Mouse (Mus musculus): ENCODE results near the gene Limk2. TPM values are rescaled to one million over a fixed set of nuclear protein-coding genes. Genes with fewer than 3 reads are reported as not detected.

Limk2 gene
- total RNA-seq (2021), result 10 to 100 TPM; 10.0 to 11.5 TPM
- long read RNA-seq, experiment 1, transcript Limk2-203 (15 exons, 3,693 nt), result major isoform, 10 of 22 reads
- long read RNA-seq, experiment 1, transcript Limk2-201 (16 exons, 3,514 nt), result minor isoform, 8 of 22 reads
- long read RNA-seq, experiment 1, partial matches to known transcripts, result 2 of 22 reads
- long read RNA-seq, experiment 1, other reads (novel, unspliced or antisense), result 2 of 22 reads
- long read RNA-seq, experiment 2, transcript Limk2-203 (15 exons, 3,693 nt), result major isoform, 17 of 28 reads
- long read RNA-seq, experiment 2, partial matches to known transcripts, result 2 of 28 reads
- long read RNA-seq, experiment 2, other reads (novel, unspliced or antisense), result 6 of 28 reads

- intact Hi-C loops (cut with DNase I), result loop anchor here (1.0 to 5.0 kb wide), 3 partner anchors 22 to 62 kb away; partner anchors contain the start of gene Rnf185
Observed at GRCm38 (mm10) chr11:3408997-3409732, at the start of gene Limk2. Gene Limk2, minus strand, starts transcription at chr11:3409189.

GRCm38 (mm10) chr11:3458428-3459104, 49.6 kb upstream of the Limk2 start:
- intact Hi-C loops (cut with DNase I), result no loop called here
- DNase-seq, result no peak
- TF ChIP-seq CTCF (IDR thresholded peaks at IDR 0.05), result no peak
- Histone ChIP-seq H3K4me3 (no peak overlapping the region), H3K27ac (no peak overlapping the region)

More at GRCm38 (mm10) chr11:3408997-3409732, at the start of gene Limk2:
- DNase-seq, result peak; percentile 96
- peak within 1 kb of the TSS; percentile 92 for H3K4me3 ChIP-seq
- TF ChIP-seq CTCF (IDR thresholded peaks at IDR 0.05), result peak; percentile 84
- H3K27ac ChIP-seq, result peak within 1 kb of the TSS; percentile 85

GRCm38 (mm10) chr11:3456354-3456753, 47.4 kb upstream of the Limk2 start:
- DNase-seq, result peak; percentile 68
- intact Hi-C loops (cut with DNase I), result no loop called here

GRCm38 (mm10) chr11:3454506-3454905, 45.5 kb upstream of the Limk2 start:
- Histone ChIP-seq H3K27ac (no peak overlapping the region), H3K4me3 (no peak overlapping the region)
- intact Hi-C loops (cut with DNase I), result no loop called here
- DNase-seq, result no peak
- TF ChIP-seq CTCF (IDR thresholded peaks at IDR 0.05), result no peak

More at GRCm38 (mm10) chr11:3456354-3456753, 47.4 kb upstream of the Limk2 start:
- TF ChIP-seq CTCF (IDR thresholded peaks at IDR 0.05), result peak; percentile 81
- Histone ChIP-seq H3K4me3 (no peak overlapping the region), H3K27ac (no peak overlapping the region)

- peak; percentile 35; the same call in 1 of the 2 replicates for TF ChIP-seq CTCF (IDR thresholded peaks at IDR 0.05)
- Histone ChIP-seq H3K27ac (peak overlapping the region; percentile 97; the same call in 1 of the 2 replicates), H3K4me3 (peak overlapping the region; percentile 92)
- intact Hi-C loops (cut with DNase I), result loop anchor here (2.0 kb wide), 1 partner anchor 45 kb away; the partner anchor contains the start of gene Limk2
- DNase-seq, result peak; percentile 41
Observed at GRCm38 (mm10) chr11:3453467-3453866, 44.5 kb upstream of the Limk2 start.

DNA sequence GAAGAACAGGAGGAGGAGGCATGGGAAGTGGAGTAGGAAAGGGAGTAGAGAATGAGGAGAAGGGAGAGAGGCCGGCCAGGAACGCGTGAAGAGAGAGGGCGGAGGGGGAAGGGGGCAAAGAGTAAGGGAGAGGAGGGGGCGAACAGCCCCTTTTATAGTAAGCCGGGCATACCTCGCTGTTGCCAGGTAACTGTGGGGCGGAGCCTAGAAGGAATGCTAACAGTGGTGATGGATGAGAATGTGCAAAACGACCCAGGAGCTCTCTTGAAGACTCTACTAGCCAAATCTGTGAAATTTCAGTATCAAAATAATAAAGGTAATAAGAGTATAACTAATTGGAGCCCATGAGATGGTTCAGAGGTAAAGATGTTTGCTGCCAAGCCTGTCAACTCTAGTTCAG, 43.8 kb upstream of the Limk2 start:
- peak; percentile 24 for DNase-seq
- H3K4me3 ChIP-seq, result peak overlapping the region; percentile 92
- TF ChIP-seq CTCF (IDR thresholded peaks at IDR 0.05), result no peak
- intact Hi-C loops (cut with DNase I), result loop anchor here (2.0 kb wide), 1 partner anchor 44 kb away; the partner anchor contains the start of gene Limk2
- peak overlapping the region; percentile 97 for H3K27ac ChIP-seq

DNA sequence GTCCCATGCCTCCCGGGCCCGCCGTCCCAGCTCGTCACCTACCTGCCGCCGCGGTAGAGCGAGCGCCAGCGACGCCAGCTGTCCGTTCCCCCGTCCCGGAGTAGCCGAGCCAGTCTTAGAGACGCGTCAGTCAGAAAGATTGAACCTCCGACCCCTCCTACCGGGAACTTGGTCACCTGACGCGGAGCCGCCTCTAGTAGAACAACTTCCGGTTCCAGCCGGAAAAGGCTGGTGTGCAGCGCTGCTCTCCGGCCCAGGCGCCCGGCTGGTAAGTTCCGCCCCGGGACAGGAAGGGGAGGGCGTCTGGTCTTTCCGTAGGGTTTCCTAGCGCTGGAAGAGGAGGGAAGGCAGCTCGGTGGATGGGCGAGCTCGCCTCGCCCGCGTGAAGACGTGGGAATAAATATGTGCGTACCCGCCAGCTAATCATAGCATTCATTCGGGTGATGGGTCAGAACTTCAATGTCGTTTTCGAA, 43.2 kb upstream of the Limk2 start, which contains the start of gene Rnf185:
Rnf185 (minus strand) TSS at position 197 of the 473 bp plus-strand sequence.
- TF ChIP-seq CTCF (IDR thresholded peaks at IDR 0.05), result peak; percentile 14; the same call in 1 of the 2 replicates
- intact Hi-C loops (cut with DNase I), result loop anchor here (2.0 kb wide), 1 partner anchor 43 kb away; the partner anchor contains the start of gene Limk2
- H3K27ac ChIP-seq, result peak within 1 kb of the TSS; percentile 97
- H3K4me3 ChIP-seq, result peak within 1 kb of the TSS; percentile 92
- peak; percentile 96 for DNase-seq

- intact Hi-C loops (cut with DNase I), result loop anchor here (2.0 kb wide), 2 partner anchors 43 to 65 kb away; partner anchors contain the start of gene Limk2
- DNase-seq, result peak; percentile 69
- H3K27ac ChIP-seq, result peak overlapping the region; percentile 97
- peak overlapping the region; percentile 92 for H3K4me3 ChIP-seq
- TF ChIP-seq CTCF (IDR thresholded peaks at IDR 0.05), result no peak
Observed at GRCm38 (mm10) chr11:3451701-3452163, 42.7 kb upstream of the Limk2 start.

DNA sequence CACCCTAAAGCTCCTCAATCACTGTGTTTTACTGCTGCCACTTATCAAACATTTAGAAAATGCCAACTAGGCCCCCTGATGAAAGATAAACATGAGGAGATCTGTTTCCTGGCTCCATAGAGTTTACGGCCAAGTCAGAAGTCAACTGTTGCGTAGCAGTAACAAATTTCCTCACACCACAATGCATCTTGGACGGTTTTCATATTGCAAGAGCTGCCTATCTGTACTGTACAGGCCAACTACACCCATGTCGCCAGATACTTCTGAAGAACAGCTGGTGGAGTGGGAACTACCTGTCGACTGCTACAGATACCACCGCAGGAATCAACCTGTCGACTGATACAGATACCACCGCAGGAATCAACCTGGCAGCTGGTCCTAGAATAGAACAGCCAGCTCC, 35.9 kb upstream of the Limk2 start:
- no peak for TF ChIP-seq CTCF (IDR thresholded peaks at IDR 0.05)
- Histone ChIP-seq H3K27ac (no peak overlapping the region), H3K4me3 (no peak overlapping the region)
- no peak for DNase-seq
- intact Hi-C loops (cut with DNase I), result no loop called here

- intact Hi-C loops (cut with DNase I), result no loop called here
- DNase-seq, result no peak
- no peak overlapping the region; the same call in 1 of the 2 replicates for H3K27ac ChIP-seq
- H3K4me3 ChIP-seq, result no peak overlapping the region
- no peak for TF ChIP-seq CTCF (IDR thresholded peaks at IDR 0.05)
Observed at GRCm38 (mm10) chr11:3443091-3443490, 34.1 kb upstream of the Limk2 start.

DNA sequence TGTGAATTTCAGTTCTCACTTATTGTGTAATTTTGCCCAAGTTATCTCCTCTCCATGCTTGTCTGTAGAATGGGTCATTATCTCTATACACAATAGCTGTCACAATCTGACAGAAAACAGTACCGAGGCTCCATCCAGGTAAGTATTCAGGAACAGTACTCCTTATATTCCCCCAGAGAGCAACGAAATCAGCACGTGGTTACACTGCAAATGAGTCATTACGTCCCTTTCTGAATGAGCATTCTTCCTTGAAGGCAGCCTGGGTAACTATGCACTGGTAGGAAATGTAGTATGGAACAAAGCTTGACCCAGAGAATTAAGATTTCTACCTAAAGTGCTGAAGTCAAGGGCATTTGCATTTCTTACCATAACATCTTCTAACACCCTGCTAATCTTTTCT, 33.7 kb upstream of the Limk2 start:
- intact Hi-C loops (cut with DNase I), result no loop called here
- no peak overlapping the region for H3K4me3 ChIP-seq
- TF ChIP-seq CTCF (IDR thresholded peaks at IDR 0.05), result no peak
- H3K27ac ChIP-seq, result peak overlapping the region; percentile 40; the same call in 1 of the 2 replicates
- DNase-seq, result no peak
